In genomic region chr11:95397843-95398835, GRCm38 (mm10) we compare ENCODE assay signal across 8 mouse cellular contexts. TPM values are rescaled to one million over a fixed set of nuclear protein-coding genes. Genes with fewer than 3 reads are reported as not detected.
DNase-seq lines count a peak whose midpoint lies in the region; ATAC-seq lines count a peak whose summit lies in the region.

No protein-coding gene starts in this region.

- WGBS in hindbrain, embryonic 10.5 days: 65% methylated on average over 14 of the region's 14 CpGs
- 65% methylated on average over 14 of the region's 14 CpGs for WGBS in hindbrain, embryonic 12.5 days

- DNase-seq in hindbrain, embryonic 10.5 days (ENCODE audit: low spot score): peak; percentile 79
- DNase-seq in adrenal gland, adult 18-20 months (ENCODE audit: low spot score in 2 of 2): peak; percentile 80 to 82
- DNase-seq in embryo, embryonic 11.5 days (ENCODE audit: low read depth, low spot score): peak; percentile 51
- DNase-seq in layer of hippocampus, postnatal 25 days (ENCODE audit: extremely low spot score in 1 of 2, low spot score in 1 of 2): peak; percentile 76 to 93
- peak; percentile 66 to 85 for DNase-seq in spleen, postnatal 10 days (ENCODE audit: low spot score in 2 of 2)

- peaks cover 2% of the 10 kb centered on the region; the same call in 1 of the 2 replicates for H3K36me3 ChIP-seq in hindbrain, embryonic 10.5 days
- H3K36me3 ChIP-seq in hindbrain, embryonic 12.5 days: no peaks in the 10 kb centered on the region

- H3K4me3 ChIP-seq in hindbrain, embryonic 10.5 days: no peak overlapping the region
- H3K4me3 ChIP-seq in hindbrain, embryonic 12.5 days: no peak overlapping the region

- H3K27me3 ChIP-seq in hindbrain, embryonic 10.5 days (ENCODE audit: insufficient read depth, poor library complexity, severe bottlenecking): peaks cover 23% of the 10 kb centered on the region; the same call in 1 of the 2 replicates
- H3K27me3 ChIP-seq in hindbrain, embryonic 12.5 days: peaks cover 4% of the 10 kb centered on the region; the same call in 1 of the 2 replicates

- no peak overlapping the region for H3K27ac ChIP-seq in hindbrain, embryonic 10.5 days
- H3K27ac ChIP-seq in hindbrain, embryonic 12.5 days: no peak overlapping the region

- no peak for ATAC-seq in hindbrain, embryonic 12.5 days (ENCODE audit: low FRiP score)
- peak; percentile 73 for ATAC-seq in granulocyte monocyte progenitor cell, adult 5-6 weeks (replicated peaks; ENCODE audit: poor library complexity, severe bottlenecking)
- peak; percentile 76 for ATAC-seq in megakaryocyte, adult 5-6 weeks (ENCODE audit: poor library complexity, severe bottlenecking)

- peaks cover 24% of the 10 kb centered on the region for H3K4me1 ChIP-seq in hindbrain, embryonic 10.5 days (replicated peaks)
- H3K4me1 ChIP-seq in hindbrain, embryonic 12.5 days: peaks cover 11% of the 10 kb centered on the region

- H3K9me3 ChIP-seq in hindbrain, embryonic 10.5 days: no peaks in the 10 kb centered on the region
- no peaks in the 10 kb centered on the region for H3K9me3 ChIP-seq in hindbrain, embryonic 12.5 days (replicated peaks)

- H3K4me2 ChIP-seq in hindbrain, embryonic 12.5 days (replicated peaks): no peak overlapping the region

- H3K9ac ChIP-seq in hindbrain, embryonic 12.5 days: no peak overlapping the region

RNA-seq across cellular contexts. Expression of gene Slc35b1, which starts 13.6 kb away (rescaled TPM):
- 119 TPM in 2 replicates for polyA plus RNA-seq in hindbrain, embryonic 10.5 days (2016; fragmentation: Nextera tagmentation; extraction: Ambion mirVana)
- 124 and 128 TPM in 2 replicates for polyA plus RNA-seq in hindbrain, embryonic 12.5 days (2016; fragmentation: Nextera tagmentation; extraction: Ambion mirVana)
- total RNA-seq in adrenal gland, adult 18-20 months (2021): 10 to 100 TPM; 55.7 to 65.8 TPM
- total RNA-seq in granulocyte monocyte progenitor cell, adult 5-6 weeks (2014; fragmentation: Nextera tagmentation): 66.6 and 71.2 TPM in 2 replicates
- total RNA-seq in granulocyte monocyte progenitor cell, adult 5-6 weeks (2017): 82.3 and 85.1 TPM in 2 replicates
- 10 to 100 TPM; 69.7 to 69.9 TPM for total RNA-seq in layer of hippocampus, postnatal 25 days (2021)
- total RNA-seq in megakaryocyte, adult 5-6 weeks (2015): 44.9 and 59.7 TPM in 2 replicates
- total RNA-seq in megakaryocyte, adult 5-6 weeks (2017): 59.2 and 62.2 TPM in 2 replicates

RNA-seq across cellular contexts. Expression of gene Spop, which starts 15.7 kb away (rescaled TPM):
- 143 and 167 TPM in 2 replicates for polyA plus RNA-seq in hindbrain, embryonic 10.5 days (2016; fragmentation: Nextera tagmentation; extraction: Ambion mirVana)
- polyA plus RNA-seq in hindbrain, embryonic 12.5 days (2016; fragmentation: Nextera tagmentation; extraction: Ambion mirVana): 204 and 215 TPM in 2 replicates
- 100 to 1,000 TPM; 134 to 145 TPM for total RNA-seq in adrenal gland, adult 18-20 months (2021)
- 80.9 and 94.8 TPM in 2 replicates for total RNA-seq in granulocyte monocyte progenitor cell, adult 5-6 weeks (2014; fragmentation: Nextera tagmentation)
- total RNA-seq in granulocyte monocyte progenitor cell, adult 5-6 weeks (2017): 65.8 and 70.6 TPM in 2 replicates
- 100 to 1,000 TPM; 159 to 170 TPM for total RNA-seq in layer of hippocampus, postnatal 25 days (2021)
- total RNA-seq in megakaryocyte, adult 5-6 weeks (2015): 102 and 112 TPM in 2 replicates
- 76.1 and 83.3 TPM in 2 replicates for total RNA-seq in megakaryocyte, adult 5-6 weeks (2017)
